Mouse (Mus musculus) megakaryocyte, embryonic 14.5 days (primary cell): ENCODE data around the gene Abl2.

Source experiments
- FLI1 ChIP-seq: IDR thresholded peaks from 2 replicates; pipeline ENCODE4 v1.6.1; 2012; ENCODE audit warnings: low read length, inconsistent platforms, mixed read lengths
- GATA1 ChIP-seq: IDR thresholded peaks from 3 replicates; pipeline ENCODE4 v1.6.1; 2012; ENCODE audit warnings: mixed read lengths, low read length, inconsistent platforms, borderline replicate concordance

- no peak for TF ChIP-seq GATA1
- no peak for TF ChIP-seq FLI1
These were observed 58.5 kb downstream of the Abl2 start for GRCm38 (mm10) chr1:156616989-156617598.
